Mouse (Mus musculus) cortical plate, adult 2 months (tissue): ENCODE measurements around the gene Hsd11b1. TPM values are rescaled to one million over a fixed set of nuclear protein-coding genes. Genes with fewer than 3 reads are reported as not detected.

Source experiments
- H3K27ac ChIP-seq: fragments of 200-500 bp; 2 replicates; pipeline ENCODE4 v1.5.1; 2012; ENCODE audit warnings: low read length, control low read depth, inconsistent platforms; ENCODE audit not compliant: insufficient read depth
- H3K4me1 ChIP-seq: fragments of 200-500 bp; 2 replicates; pipeline ENCODE4 v1.6.1; 2011; ENCODE audit warnings: low read length; ENCODE audit not compliant: control insufficient read depth, insufficient read depth
- H3K4me3 ChIP-seq: fragments of 200-500 bp; 2 replicates; pipeline ENCODE4 v1.5.1; 2011; ENCODE audit warnings: mild to moderate bottlenecking, low read length, control low read depth; ENCODE audit not compliant: insufficient read depth
- CTCF ChIP-seq: fragments of 200-500 bp; IDR thresholded peaks from 2 replicates; pipeline ENCODE4 v1.5.1; 2011; ENCODE audit warnings: mild to moderate bottlenecking, control low read depth, low read length; ENCODE audit not compliant: insufficient read depth; ENCODE audit errors: extremely low read depth
- POLR2A ChIP-seq: fragments of 200-500 bp; IDR thresholded peaks from 2 replicates; pipeline ENCODE4 v1.6.1; 2011; ENCODE audit warnings: mild to moderate bottlenecking, low read length, control low read depth; ENCODE audit not compliant: insufficient read depth; ENCODE audit errors: extremely low read depth
- polyA plus RNA-seq: library from polyadenylated mRNA; depleted of rRNA; stranded (reverse); fragments of >200 nt; gene quantifications from 2 replicates; pipeline ENCODE4 v1.2.3, GENCODE M21; 2012

Hsd11b1 gene
- polyA plus RNA-seq, 1 experiment = 39.5 TPM

GRCm38 (mm10) chr1:193230531-193230930, 33.3 kb downstream of the Hsd11b1 start:
- TF ChIP-seq CTCF (no peak), POLR2A (no peak)
- Histone ChIP-seq H3K4me3 (no peak overlapping the region), H3K4me1 (peaks cover 5% of the 10 kb centered on the region), H3K27ac (no peak overlapping the region)

- Histone ChIP-seq H3K4me1 (peaks cover 5% of the 10 kb centered on the region), H3K27ac (no peak overlapping the region), H3K4me3 (no peak overlapping the region)
- TF ChIP-seq CTCF = no peak
- TF ChIP-seq POLR2A = no peak
Observed at GRCm38 (mm10) chr1:193229570-193229969, 34.3 kb downstream of the Hsd11b1 start.

- Histone ChIP-seq H3K4me3 (no peak overlapping the region), H3K4me1 (peaks cover 5% of the 10 kb centered on the region), H3K27ac (no peak overlapping the region)
- no peak for TF ChIP-seq CTCF
- no peak for TF ChIP-seq POLR2A
Observed at GRCm38 (mm10) chr1:193227537-193227936, 36.3 kb downstream of the Hsd11b1 start.

GRCm38 (mm10) chr1:193226724-193227522, 37.0 kb downstream of the Hsd11b1 start:
- Histone ChIP-seq H3K4me3 (no peak overlapping the region), H3K27ac (no peak overlapping the region), H3K4me1 (peaks cover 5% of the 10 kb centered on the region)
- TF ChIP-seq CTCF (no peak), POLR2A (no peak)

GRCm38 (mm10) chr1:193226114-193226513, 37.8 kb downstream of the Hsd11b1 start:
- peaks cover 5% of the 10 kb centered on the region for H3K4me1 ChIP-seq
- H3K27ac ChIP-seq = no peak overlapping the region
- H3K4me3 ChIP-seq = no peak overlapping the region
- TF ChIP-seq POLR2A (no peak), CTCF (no peak)

- no peak for TF ChIP-seq POLR2A
- TF ChIP-seq CTCF = no peak
- no peak overlapping the region for H3K4me3 ChIP-seq
- peaks cover 5% of the 10 kb centered on the region for H3K4me1 ChIP-seq
- H3K27ac ChIP-seq = no peak overlapping the region
Observed at GRCm38 (mm10) chr1:193225531-193225930, 38.3 kb downstream of the Hsd11b1 start.

- no peaks in the 10 kb centered on the region; the same call in 1 of the 2 replicates for H3K4me1 ChIP-seq
- H3K27ac ChIP-seq = no peak overlapping the region
- no peak for TF ChIP-seq CTCF
- no peak for TF ChIP-seq POLR2A
- no peak overlapping the region for H3K4me3 ChIP-seq
Observed at GRCm38 (mm10) chr1:193220408-193220807, 43.5 kb downstream of the Hsd11b1 start.

- no peak for TF ChIP-seq POLR2A
- no peak for TF ChIP-seq CTCF
- Histone ChIP-seq H3K4me3 (no peak overlapping the region), H3K27ac (no peak overlapping the region), H3K4me1 (no peaks in the 10 kb centered on the region)
Observed at GRCm38 (mm10) chr1:193216000-193216399, 47.9 kb downstream of the Hsd11b1 start.

GRCm38 (mm10) chr1:193214053-193214452, 49.8 kb downstream of the Hsd11b1 start:
- no peak overlapping the region for H3K27ac ChIP-seq
- no peak overlapping the region for H3K4me3 ChIP-seq
- H3K4me1 ChIP-seq = no peaks in the 10 kb centered on the region
- TF ChIP-seq CTCF (no peak), POLR2A (no peak)

- Histone ChIP-seq H3K4me3 (no peak overlapping the region), H3K4me1 (no peaks in the 10 kb centered on the region), H3K27ac (no peak overlapping the region)
- TF ChIP-seq POLR2A (no peak), CTCF (no peak)
Observed at GRCm38 (mm10) chr1:193211371-193211770, 52.5 kb downstream of the Hsd11b1 start.
